Mouse (Mus musculus) E14TG2a.4 (cell line): ENCODE data around the gene Lyz1.
"Not testable (repeated sequence)": the region's sequence is repeated elsewhere in the genome, so short reads cannot be mapped to it uniquely, and the experiment has no call there.

Experiments used
- H3K27me3 ChIP-seq: 2 replicates; pipeline ENCODE4 v1.6.1; 2014; ENCODE audit warnings: low read length, control low read depth; ENCODE audit not compliant: insufficient read depth
- H3K36me3 ChIP-seq: 2 replicates; pipeline ENCODE4 v1.6.1; 2014; ENCODE audit warnings: low read length, control low read depth; ENCODE audit not compliant: insufficient read depth
- H3K4me1 ChIP-seq: replicated peaks from 2 replicates; pipeline ENCODE4 v1.6.1; 2014; ENCODE audit warnings: low read depth, low read length, control low read depth
- H3K4me3 ChIP-seq: replicated peaks from 2 replicates; pipeline ENCODE4 v1.5.1; 2014; ENCODE audit warnings: mild to moderate bottlenecking, low read length
- H3K9me3 ChIP-seq: 2 replicates; pipeline ENCODE4 v1.6.1; 2014; ENCODE audit warnings: low read length, control low read depth
- CTCF ChIP-seq: conservative IDR thresholded peaks from 2 replicates; pipeline ENCODE4 v1.5.1; 2014; ENCODE audit warnings: low read length
- NANOG ChIP-seq: IDR thresholded peaks from 2 replicates; pipeline ENCODE4 v1.6.1; 2014; ENCODE audit warnings: borderline replicate concordance, low read length, mixed read lengths
- POU5F1 ChIP-seq: IDR thresholded peaks from 2 replicates; pipeline ENCODE4 v1.6.1; 2014; ENCODE audit warnings: low read length, borderline replicate concordance

The Lyz1 gene

GRCm38 (mm10) chr10:117320571-117320981, 27.9 kb upstream of the Lyz1 start:
- no peak for TF ChIP-seq POU5F1
- TF ChIP-seq CTCF: no peak
- no peak for TF ChIP-seq NANOG
- Histone ChIP-seq H3K9me3 (no peaks in the 10 kb centered on the region), H3K27me3 (no peaks in the 10 kb centered on the region), H3K4me1 (no peaks in the 10 kb centered on the region), H3K4me3 (no peak overlapping the region), H3K36me3 (no peaks in the 10 kb centered on the region)

- no peak overlapping the region for H3K4me3 ChIP-seq
- TF ChIP-seq POU5F1 (no peak), NANOG (no peak), CTCF (no peak)
- no peaks in the 10 kb centered on the region for H3K9me3 ChIP-seq
- no peaks in the 10 kb centered on the region for H3K27me3 ChIP-seq
- H3K36me3 ChIP-seq: no peaks in the 10 kb centered on the region
- no peaks in the 10 kb centered on the region for H3K4me1 ChIP-seq
These were observed 23.7 kb upstream of the Lyz1 start for GRCm38 (mm10) chr10:117316391-117316790.

DNA sequence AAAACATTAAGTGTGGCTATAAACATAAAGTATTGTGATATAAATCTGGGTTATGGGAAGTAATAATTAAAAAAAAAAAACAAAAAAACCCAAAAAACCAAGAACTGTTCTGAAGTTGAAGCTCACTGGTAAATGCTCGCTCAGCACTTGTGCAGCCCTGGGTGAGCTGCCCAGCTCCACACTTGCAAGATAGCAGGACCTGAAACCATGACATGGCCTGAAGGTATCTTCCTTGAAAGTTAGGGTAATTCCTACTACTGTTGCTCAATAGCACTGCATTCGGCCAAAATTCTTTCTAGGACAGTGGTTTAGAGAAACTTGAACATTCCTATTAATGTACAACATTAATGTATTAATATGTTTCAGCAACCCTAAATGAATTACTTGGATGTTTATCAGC, 20.5 kb upstream of the Lyz1 start:
- no peak for TF ChIP-seq CTCF
- TF ChIP-seq POU5F1: no peak
- TF ChIP-seq NANOG: no peak
- no peak overlapping the region for H3K4me3 ChIP-seq

GRCm38 (mm10) chr10:117312168-117312567, 19.5 kb upstream of the Lyz1 start:
- Histone ChIP-seq H3K4me1 (no peaks in the 10 kb centered on the region), H3K9me3 (no peaks in the 10 kb centered on the region), H3K27me3 (no peaks in the 10 kb centered on the region), H3K4me3 (no peak overlapping the region), H3K36me3 (no peaks in the 10 kb centered on the region)
- TF ChIP-seq CTCF (no peak), NANOG (no peak), POU5F1 (no peak)

More for the DNA sequence above, 20.5 kb upstream of the Lyz1 start:
- no peaks in the 10 kb centered on the region for H3K9me3 ChIP-seq
- no peaks in the 10 kb centered on the region for H3K4me1 ChIP-seq
- no peaks in the 10 kb centered on the region for H3K27me3 ChIP-seq
- H3K36me3 ChIP-seq: no peaks in the 10 kb centered on the region

DNA sequence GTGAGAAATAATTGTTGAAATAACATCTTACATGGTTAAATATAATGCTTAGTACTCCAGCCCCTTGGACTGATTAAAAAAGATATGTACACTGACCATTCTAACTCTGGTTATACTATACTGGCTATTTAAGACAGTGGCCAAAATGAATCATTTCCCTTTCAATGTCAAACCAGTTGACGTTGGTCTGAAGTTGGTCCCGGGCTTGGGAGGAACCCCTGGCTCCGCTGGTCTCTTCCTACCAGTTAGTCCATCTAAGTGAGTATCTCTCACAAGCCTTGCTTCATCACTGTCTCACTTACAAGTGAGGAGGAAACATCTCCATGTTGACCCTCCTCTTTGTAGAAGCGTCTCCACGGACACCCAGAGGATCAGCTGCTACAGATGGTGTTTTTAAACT, 11.7 kb upstream of the Lyz1 start:
- no peak overlapping the region for H3K4me3 ChIP-seq
- no peaks in the 10 kb centered on the region for H3K4me1 ChIP-seq
- H3K27me3 ChIP-seq: no peaks in the 10 kb centered on the region
- no peaks in the 10 kb centered on the region for H3K36me3 ChIP-seq
- H3K9me3 ChIP-seq: no peaks in the 10 kb centered on the region
- no peak for TF ChIP-seq NANOG
- TF ChIP-seq CTCF: no peak
- TF ChIP-seq POU5F1: no peak

GRCm38 (mm10) chr10:117301688-117302087, 9.0 kb upstream of the Lyz1 start:
- Histone ChIP-seq H3K4me1 (no peaks in the 10 kb centered on the region), H3K4me3 (no peak overlapping the region), H3K27me3 (no peaks in the 10 kb centered on the region; the same call in 1 of the 2 replicates), H3K36me3 (no peaks in the 10 kb centered on the region), H3K9me3 (0 out of 2 replicates have a peak, but pooled peaks cover 4% of the 10 kb centered on the region)
- TF ChIP-seq NANOG (no peak), CTCF (no peak), POU5F1 (no peak)

- no peaks in the 10 kb centered on the region; the same call in 1 of the 2 replicates for H3K27me3 ChIP-seq
- no peaks in the 10 kb centered on the region for H3K36me3 ChIP-seq
- H3K4me1 ChIP-seq: no peaks in the 10 kb centered on the region
- TF ChIP-seq POU5F1 (no peak), CTCF (no peak), NANOG (no peak)
- 0 out of 2 replicates have a peak, but pooled peaks cover 4% of the 10 kb centered on the region for H3K9me3 ChIP-seq
- H3K4me3 ChIP-seq: no peak overlapping the region
These were observed 7.3 kb upstream of the Lyz1 start for GRCm38 (mm10) chr10:117299901-117300520.

DNA sequence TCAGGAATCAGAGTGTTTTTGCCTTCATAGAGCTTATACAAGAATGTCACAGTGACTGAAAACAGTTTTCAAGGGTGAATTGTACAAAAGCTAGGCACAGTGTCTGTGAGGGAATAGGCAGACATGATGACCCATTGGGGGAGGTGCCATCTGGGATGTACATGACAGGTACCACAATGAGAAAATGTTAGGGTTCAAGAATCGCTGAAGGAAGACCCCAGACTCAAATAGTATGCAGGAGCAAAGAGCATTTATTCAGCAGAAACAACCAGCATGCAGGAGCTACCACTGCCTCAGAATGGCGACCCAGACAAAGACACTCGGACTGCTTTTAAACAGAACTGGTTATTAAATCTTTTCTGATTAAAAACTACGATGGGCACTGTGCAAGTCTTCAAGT, 6.4 kb upstream of the Lyz1 start:
- TF ChIP-seq POU5F1: no peak
- TF ChIP-seq NANOG: no peak
- no peak for TF ChIP-seq CTCF
- Histone ChIP-seq H3K9me3 (0 out of 2 replicates have a peak, but pooled peaks cover 4% of the 10 kb centered on the region), H3K4me1 (no peaks in the 10 kb centered on the region), H3K4me3 (no peak overlapping the region), H3K27me3 (no peaks in the 10 kb centered on the region; the same call in 1 of the 2 replicates), H3K36me3 (no peaks in the 10 kb centered on the region)

- TF ChIP-seq NANOG (no peak), POU5F1 (no peak), CTCF (no peak)
- H3K4me1 ChIP-seq: no peaks in the 10 kb centered on the region
- H3K27me3 ChIP-seq: no peaks in the 10 kb centered on the region; the same call in 1 of the 2 replicates
- H3K4me3 ChIP-seq: no peak overlapping the region
- H3K36me3 ChIP-seq: no peaks in the 10 kb centered on the region
- 0 out of 2 replicates have a peak, but pooled peaks cover 4% of the 10 kb centered on the region for H3K9me3 ChIP-seq
These were observed 5.7 kb upstream of the Lyz1 start for GRCm38 (mm10) chr10:117298336-117298735.

- not testable (repeated sequence) for H3K27me3 ChIP-seq, H3K4me1 ChIP-seq, H3K4me3 ChIP-seq, H3K9me3 ChIP-seq, H3K36me3 ChIP-seq
These were observed 1.7 kb downstream of the Lyz1 start for GRCm38 (mm10) chr10:117290936-117291335.
